Mouse (Mus musculus): ENCODE results near the gene Lrrc29.
"Not testable (repeated sequence)": the region's sequence is repeated elsewhere in the genome, so short reads cannot be mapped to it uniquely, and the experiment has no call there.

Gene Lrrc29

DNA sequence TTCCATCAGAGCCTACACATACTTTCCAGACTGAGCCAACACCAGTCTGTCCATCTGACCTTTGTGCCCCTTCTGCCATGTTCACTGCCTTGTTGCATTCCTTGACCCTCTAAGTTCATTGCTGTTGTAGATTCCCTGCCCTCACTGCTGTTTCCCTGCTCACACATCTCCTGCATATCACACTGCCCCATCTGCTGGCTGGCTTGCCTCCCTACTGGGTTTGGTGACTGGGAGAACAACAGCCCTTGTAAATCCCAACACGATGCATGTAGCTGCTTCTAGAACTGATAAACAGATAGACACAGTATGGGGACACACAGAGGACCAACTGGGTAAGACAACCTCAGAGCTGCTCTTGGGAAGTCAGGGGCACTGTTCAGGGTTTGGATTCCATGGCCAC is 14.4 kb downstream of the Lrrc29 start:
- DNase-seq (ENCODE audit: low read depth, low spot score) = no peak

- no peak for DNase-seq (ENCODE audit: low read depth, low spot score)
Observed at GRCm38 (mm10) chr8:105310118-105310517, 16.0 kb downstream of the Lrrc29 start.

DNA sequence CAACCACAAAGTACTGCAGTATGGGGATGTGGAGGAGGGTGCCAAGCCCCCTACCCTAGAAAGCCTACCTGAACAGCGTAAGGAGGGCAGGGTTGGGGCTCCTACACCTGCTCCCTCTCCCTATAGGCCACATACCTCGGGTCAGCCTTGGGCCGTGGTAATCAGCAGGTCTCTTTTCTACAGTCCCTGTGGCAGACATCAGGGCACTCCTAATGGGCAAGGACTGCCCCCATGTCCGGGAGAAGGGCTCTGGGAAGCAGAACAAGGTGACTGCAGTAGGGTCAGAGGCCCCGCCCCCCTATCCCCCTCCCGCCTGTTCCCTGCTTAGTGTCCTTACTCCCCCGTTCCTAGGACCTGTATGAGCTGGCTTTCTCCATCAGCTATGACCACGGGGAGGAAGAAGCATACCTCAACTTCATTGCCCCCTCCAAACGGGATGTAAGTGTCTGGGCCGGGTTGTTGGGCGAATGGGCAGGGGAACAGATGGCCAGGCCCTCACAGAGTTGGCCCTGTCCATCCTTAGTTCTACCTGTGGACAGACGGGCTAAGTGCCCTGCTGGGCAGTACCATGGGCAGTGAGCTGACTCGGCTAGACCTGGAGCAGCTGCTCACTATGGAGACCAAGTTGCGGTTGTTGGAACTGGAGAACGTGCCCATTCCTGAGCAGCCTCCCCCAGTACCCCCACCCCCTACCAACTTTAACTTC is 16.8 kb downstream of the Lrrc29 start:
- no peak for DNase-seq (ENCODE audit: low read depth, low spot score)

DNA sequence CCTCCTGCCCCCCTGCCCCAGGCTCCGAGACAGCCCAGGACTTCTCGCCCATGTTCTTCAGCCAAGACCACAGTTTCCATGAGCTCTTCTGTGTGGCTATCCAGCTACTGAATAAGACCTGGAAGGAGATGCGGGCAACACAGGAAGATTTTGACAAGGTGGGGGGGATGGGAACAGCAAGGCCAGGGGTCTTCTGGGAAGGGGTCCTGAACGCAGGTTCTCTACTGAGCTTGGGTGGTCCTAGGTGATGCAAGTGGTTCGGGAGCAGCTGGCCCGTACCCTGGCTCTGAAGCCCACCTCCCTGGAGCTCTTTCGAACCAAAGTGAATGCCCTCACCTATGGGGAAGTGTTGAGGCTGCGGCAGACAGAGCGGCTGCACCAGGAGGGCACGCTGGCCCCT is 17.6 kb downstream of the Lrrc29 start:
- no peak for DNase-seq (ENCODE audit: low read depth, low spot score)

- DNase-seq (ENCODE audit: low read depth, low spot score) = no peak
Observed at GRCm38 (mm10) chr8:105307670-105308069, 18.4 kb downstream of the Lrrc29 start.

- no peak for DNase-seq (ENCODE audit: low read depth, low spot score)
Observed at GRCm38 (mm10) chr8:105306146-105306691, 19.9 kb downstream of the Lrrc29 start.

- no peak for DNase-seq (ENCODE audit: low read depth, low spot score)
Observed at GRCm38 (mm10) chr8:105305211-105306145, 20.6 kb downstream of the Lrrc29 start, which contains the start of gene Elmo3. Gene Elmo3 (plus strand): TSS chr8:105305601.

DNA sequence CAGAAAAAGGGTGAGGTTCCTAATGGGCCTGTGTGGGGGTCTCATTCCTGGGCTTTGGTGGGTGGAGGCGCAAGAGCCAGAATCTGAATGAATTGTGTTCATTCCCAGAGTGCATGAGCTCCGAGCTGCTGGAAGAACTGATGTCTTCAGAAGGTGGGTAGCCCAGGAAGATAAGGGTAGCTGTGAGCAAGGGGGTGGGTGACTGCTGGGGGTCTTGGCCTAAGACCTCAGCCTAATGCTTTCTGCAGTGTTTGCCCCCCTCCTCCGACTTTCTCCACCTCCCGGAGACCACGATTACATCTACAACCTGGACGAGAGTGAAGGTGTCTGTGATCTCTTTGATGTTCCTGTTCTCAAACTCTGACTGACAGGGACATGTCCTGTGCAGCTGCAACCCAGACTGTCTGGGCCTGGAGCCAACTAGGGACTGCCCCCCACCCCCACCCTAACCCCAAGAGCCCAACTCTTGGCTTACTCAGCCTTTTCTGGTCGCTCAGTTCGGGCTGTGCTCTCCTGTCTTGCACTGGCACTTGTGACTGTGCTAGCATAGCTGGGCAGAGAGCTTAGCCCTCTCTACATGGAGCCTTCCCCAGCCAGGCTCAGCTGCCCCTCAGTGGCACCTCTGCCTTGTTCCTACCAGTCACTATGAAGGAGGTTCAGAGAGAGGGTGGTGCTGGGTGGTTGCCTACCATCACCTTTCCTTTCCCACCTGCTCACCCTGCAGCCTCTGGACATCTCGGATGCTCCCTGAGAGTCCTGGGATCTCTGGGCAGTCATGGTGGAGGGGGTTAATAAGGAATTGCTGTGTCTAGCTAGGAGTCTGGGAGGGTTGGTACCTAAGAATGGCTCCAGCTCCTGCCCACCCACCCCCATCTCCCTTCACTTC is 21.5 kb downstream of the Lrrc29 start:
- no peak for DNase-seq (ENCODE audit: low read depth, low spot score)

DNA sequence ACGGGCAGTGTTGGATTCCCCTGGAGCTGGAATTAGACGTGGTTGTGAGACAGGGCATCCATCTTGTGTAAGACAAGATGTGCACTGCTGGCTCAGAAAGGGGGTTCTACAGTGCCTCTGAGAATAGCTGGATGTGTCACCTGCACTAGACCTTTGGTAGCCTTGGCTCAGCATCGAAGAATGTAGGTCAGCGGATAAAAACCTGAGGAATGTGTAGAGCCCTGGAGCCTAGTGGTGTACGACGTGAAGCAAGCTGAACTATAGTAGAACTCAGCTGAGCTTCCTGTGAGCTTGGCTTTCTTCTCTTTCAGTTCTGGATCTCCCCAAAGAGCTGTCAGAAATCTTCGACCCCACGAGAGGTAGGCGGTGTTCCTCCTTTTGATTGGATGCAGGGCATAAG is 22.2 kb downstream of the Lrrc29 start:
- no peak for DNase-seq (ENCODE audit: low read depth, low spot score)

DNA sequence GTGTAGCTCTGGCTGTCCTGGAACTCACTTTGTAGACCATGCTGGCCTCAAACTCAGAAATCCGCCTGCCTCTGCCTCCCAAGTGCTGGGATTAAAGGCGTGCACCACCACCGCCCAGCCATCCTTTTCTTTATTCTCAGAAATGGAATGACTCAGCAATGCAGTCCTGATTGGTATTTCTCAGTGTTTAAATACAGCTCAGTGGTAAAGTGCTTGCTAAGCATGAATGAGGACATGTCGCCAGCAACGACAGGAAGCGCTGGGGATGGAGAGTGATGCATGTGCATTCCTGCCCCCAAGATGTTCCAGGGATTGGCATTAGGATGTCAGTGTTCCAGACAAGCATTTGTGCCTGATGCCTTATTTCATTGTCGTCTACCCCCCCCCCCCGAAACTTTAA is 22.7 kb downstream of the Lrrc29 start:
- DNase-seq (ENCODE audit: low read depth, low spot score) = no peak

- no peak for DNase-seq (ENCODE audit: low read depth, low spot score)
Observed at GRCm38 (mm10) chr8:105299962-105300361, 26.1 kb downstream of the Lrrc29 start.

DNA sequence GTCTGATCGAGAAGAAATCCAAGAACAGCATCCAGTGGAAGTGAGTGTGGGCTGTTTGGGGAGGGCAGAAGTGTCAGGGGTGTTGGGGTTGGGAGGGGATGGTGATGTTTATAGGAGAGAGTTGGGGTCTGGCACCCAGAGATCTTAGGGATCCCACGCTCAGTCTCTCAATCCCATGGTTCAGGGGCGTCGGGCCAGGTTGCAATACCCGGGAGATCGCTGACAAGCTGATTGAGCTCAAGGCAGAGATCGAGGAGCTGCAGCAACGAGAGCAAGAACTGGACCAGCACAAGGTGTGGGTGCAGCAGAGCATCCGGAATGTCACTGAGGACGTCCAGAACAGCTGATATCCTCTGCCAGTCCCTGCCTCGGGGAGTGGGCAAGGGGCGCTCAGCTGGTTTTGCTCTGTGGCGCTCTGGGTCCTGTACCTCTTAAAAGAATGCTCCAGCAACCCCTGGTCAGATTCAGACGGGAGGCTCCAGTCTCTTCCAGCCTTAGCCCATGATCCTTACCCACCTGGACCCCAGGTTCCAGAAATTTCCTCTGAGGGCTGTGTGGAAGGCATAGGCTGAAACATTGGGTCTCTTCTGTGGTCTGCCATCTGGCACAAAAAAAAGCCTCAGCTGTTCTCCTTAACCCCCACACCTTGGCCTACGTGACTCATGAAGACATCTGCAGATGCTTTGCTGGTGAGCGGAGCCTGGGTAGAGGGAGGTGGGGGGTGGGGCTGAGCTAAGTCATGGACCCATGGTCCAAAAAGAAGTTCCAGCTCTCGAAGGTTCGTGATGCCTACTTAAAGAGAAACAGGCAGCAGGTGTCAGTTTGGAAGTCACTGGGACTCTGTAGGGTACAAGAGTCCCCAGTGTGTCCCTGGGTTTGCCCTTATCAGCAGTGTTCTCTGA is 27.5 kb downstream of the Lrrc29 start:
- no peak for DNase-seq (ENCODE audit: low read depth, low spot score)

DNA sequence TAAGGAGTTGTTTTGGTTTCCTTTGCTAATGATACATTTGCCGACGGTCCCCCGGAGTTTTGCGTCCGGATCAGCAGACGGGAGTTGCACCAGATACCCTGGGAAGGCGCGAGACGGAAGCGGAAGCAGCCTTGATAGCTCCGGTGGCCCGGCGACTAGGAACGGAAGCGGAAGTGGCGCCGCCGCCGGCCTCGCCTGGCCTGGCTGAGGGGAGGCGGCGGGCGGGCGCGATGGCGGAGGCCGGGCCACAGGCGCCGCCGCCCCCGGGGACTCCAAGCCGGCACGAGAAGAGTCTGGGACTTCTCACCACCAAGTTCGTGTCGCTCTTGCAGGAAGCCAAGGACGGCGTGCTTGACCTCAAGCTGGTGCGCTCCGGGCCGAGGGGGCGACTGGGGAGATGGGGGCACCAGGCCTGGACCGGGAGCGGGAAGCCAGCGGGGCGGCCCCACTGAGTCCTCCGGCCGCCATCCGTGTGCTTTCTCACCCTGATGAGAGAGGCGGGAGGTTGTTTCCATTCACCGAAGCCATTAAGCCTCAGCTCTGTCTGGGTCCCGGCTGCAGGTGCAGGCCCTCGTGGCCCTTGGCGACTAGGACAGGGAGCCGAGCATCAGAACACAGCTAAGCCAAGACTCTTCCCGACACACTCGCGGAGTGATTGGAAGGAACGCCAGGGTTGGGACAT is 28.4 kb downstream of the Lrrc29 start, which contains the start of gene E2f4:
Gene E2f4 (plus strand): TSS at position 153 of the 682 bp plus-strand sequence.
- DNase-seq (ENCODE audit: low read depth, low spot score) = peak; percentile 74

DNA sequence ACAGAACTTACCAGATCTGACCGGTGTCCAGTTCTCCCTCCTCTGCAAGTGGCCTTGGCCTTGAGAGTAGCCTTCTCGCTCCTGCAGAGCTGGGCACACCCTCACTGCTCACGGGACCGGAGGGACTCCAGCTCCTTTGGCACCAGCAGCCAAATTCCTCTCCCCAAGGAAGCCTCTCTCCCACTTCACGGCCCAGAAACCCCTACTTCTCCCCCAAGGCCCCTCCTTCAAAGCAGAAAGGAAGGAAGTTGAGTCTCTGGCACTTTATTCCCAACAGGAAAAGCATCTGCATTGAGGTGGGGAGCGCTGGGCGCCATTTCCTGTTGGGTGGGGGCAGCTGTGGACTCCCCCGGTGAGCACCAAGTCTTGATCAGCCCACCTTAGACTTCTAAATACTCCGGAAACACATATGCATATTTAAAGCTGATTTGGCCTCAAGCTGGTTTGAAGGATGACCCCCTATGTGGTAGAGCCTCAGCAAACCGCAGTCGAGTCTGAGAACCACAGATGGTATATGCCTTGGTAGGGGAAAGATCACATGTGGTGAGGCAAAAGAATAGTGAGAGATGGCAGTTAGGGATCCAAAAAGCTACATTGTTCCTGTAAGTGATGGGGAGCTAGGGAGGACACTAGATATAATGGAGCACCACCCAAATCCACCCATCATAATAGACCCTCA is 30.0 kb downstream of the Lrrc29 start, which contains the start of gene Exoc3l:
Gene Exoc3l (minus strand): TSS at position 207 of the 679 bp plus-strand sequence.
- no peak for DNase-seq (ENCODE audit: low read depth, low spot score)

GRCm38 (mm10) chr8:105295256-105295655 is 30.8 kb downstream of the Lrrc29 start:
- no peak for DNase-seq (ENCODE audit: low read depth, low spot score)

- DNase-seq (ENCODE audit: low read depth, low spot score) = no peak
Observed at GRCm38 (mm10) chr8:105294776-105295175, 31.3 kb downstream of the Lrrc29 start.

- no peak for DNase-seq (ENCODE audit: low read depth, low spot score)
Observed at GRCm38 (mm10) chr8:105293405-105293804, 32.7 kb downstream of the Lrrc29 start.

DNA sequence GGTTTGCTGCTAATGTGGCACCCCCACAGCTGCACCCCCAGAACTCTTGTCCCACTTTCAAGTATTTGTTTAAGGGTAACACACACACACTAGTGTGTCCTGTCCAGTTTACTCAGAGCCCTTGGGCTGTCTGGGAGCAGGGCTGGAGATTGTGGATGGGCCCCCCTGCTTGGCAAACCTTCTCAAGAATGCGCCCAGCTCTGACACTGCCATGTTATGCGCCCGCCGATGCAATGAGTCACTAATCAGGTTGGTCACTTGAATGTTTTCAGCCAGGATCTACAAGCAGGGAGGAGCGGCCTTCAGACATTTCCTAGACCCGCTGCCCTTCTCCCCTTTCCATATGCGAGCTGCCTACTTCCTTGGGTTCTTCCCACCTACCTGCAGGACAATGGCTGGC is 33.6 kb downstream of the Lrrc29 start:
- DNase-seq (ENCODE audit: low read depth, low spot score) = no peak

DNA sequence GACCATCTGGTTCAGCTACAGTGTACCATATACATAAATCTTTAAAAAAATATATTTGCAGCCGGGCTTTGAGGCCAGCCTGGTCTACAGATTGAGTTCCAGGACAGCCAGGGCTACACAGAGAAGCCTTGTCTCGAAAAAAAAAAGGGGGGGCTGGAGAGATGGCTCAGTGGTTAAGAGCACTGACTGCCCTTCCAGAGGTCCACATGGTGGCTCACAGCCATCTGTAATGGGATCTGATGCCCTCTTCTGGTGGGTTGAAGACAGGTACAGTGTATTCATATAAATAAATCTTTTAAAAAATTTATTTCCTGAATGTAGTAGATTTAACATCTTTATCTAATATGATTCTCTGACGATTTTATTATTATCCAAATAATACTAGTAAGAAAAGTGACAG is 34.3 kb downstream of the Lrrc29 start:
- DNase-seq (ENCODE audit: low read depth, low spot score) = not testable (repeated sequence)

Measured in brain, embryonic 18.5 days (tissue).